Mouse (Mus musculus): ENCODE measurements around the gene Col27a1. TPM values are rescaled to one million over a fixed set of nuclear protein-coding genes. Genes with fewer than 3 reads are reported as not detected.
A peak's percentile ranks its signal among the peaks of the same experiment; 100 is the strongest.

The Col27a1 gene
- total and polyA plus RNA-seq, 2 experiments from 2014 or later: 1.2 to 8.2 TPM

DNA sequence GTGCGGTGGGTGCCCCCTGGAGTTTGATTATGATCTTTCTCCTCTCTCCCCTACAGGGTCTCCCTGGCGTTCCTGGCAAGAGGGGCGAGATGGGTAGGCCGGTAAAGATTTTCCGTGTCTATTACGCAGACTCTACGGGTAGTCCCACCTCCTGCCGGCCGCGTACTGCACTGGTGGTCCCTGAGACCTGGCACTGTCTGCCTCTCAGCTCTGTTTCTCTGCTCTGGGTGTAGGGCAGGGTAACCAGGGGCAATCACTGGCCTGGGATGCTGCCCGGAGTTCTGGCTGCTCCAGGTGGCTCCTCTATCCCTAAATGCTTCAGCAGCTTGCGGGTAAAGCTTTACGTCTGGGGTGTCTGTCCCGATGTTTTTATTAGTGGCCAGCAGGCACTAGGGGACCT is 44.3 kb downstream of the Col27a1 start:
- Histone ChIP-seq H3K36me3 (replicated peaks; ENCODE audit: control insufficient read depth, insufficient read depth, low read length) (no peaks in the 10 kb centered on the region), H3K4me2 (ENCODE audit: low read depth, low read length) (no peak overlapping the region), H3K4me3 (ENCODE audit: low read depth, low read length) (no peak overlapping the region), H3K9me3 (replicated peaks; ENCODE audit: control insufficient read depth, low read length) (no peaks in the 10 kb centered on the region), H3K9ac (replicated peaks; ENCODE audit: low read depth, low read length) (no peak overlapping the region), H3K27me3 (ENCODE audit: control insufficient read depth, insufficient read depth, low read length) (no peaks in the 10 kb centered on the region), H3K27ac (ENCODE audit: low read depth) (no peak overlapping the region), H3K4me1 (ENCODE audit: control insufficient read depth, insufficient read depth) (peaks cover 13% of the 10 kb centered on the region; the same call in 1 of the 2 replicates)
- 92% methylated on average over 14 of the region's 14 CpGs for WGBS
- ATAC-seq (ENCODE audit: insufficient read depth, low read depth) (no peak), DNase-seq (ENCODE audit: low spot score) (no peak)
- no peak for TF ChIP-seq EP300 (IDR thresholded peaks at IDR 0.05; ENCODE audit: low read depth)
- TF ChIP-seq CTCF (IDR thresholded peaks at IDR 0.05; ENCODE audit: low read depth): no peak

DNA sequence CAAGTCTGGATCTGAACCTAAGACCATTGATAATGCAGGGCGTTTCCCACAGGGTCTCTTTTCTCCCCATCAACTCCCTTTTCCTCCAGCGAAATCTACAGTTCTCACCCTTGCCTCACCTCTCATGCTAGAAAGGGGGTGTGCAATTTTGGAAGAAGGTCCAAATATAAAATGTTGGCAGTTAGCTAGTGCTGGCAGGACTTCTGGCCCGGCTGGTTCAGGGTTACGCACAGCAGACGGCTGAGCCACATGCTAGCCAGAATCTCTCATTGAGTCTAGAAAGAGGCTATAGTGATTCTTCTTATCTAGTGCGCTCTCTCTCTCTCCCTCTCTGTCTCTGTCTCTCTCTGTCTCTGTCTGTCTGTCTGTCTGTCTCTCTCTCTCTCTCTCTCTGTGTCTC is 45.3 kb downstream of the Col27a1 start:
- peaks cover 6% of the 10 kb centered on the region; the same call in 1 of the 2 replicates for H3K36me3 ChIP-seq (replicated peaks; ENCODE audit: control insufficient read depth, insufficient read depth, low read length)
- H3K27ac ChIP-seq (ENCODE audit: low read depth): no peak overlapping the region
- DNase-seq (ENCODE audit: low spot score): no peak
- no peak for ATAC-seq (ENCODE audit: insufficient read depth, low read depth)
- no peak for TF ChIP-seq EP300 (IDR thresholded peaks at IDR 0.05; ENCODE audit: low read depth)
- no peak for TF ChIP-seq CTCF (IDR thresholded peaks at IDR 0.05; ENCODE audit: low read depth)
- H3K9me3 ChIP-seq (replicated peaks; ENCODE audit: control insufficient read depth, low read length): no peaks in the 10 kb centered on the region
- H3K4me2 ChIP-seq (ENCODE audit: low read depth, low read length): no peak overlapping the region
- 73% methylated on average over 6 of the region's 6 CpGs for whole genome bisulfite sequencing
- H3K4me3 ChIP-seq (ENCODE audit: low read depth, low read length): no peak overlapping the region
- H3K9ac ChIP-seq (replicated peaks; ENCODE audit: low read depth, low read length): no peak overlapping the region
- H3K4me1 ChIP-seq (ENCODE audit: control insufficient read depth, insufficient read depth): peaks cover 14% of the 10 kb centered on the region; the same call in 1 of the 2 replicates
- no peaks in the 10 kb centered on the region for H3K27me3 ChIP-seq (ENCODE audit: control insufficient read depth, insufficient read depth, low read length)

DNA sequence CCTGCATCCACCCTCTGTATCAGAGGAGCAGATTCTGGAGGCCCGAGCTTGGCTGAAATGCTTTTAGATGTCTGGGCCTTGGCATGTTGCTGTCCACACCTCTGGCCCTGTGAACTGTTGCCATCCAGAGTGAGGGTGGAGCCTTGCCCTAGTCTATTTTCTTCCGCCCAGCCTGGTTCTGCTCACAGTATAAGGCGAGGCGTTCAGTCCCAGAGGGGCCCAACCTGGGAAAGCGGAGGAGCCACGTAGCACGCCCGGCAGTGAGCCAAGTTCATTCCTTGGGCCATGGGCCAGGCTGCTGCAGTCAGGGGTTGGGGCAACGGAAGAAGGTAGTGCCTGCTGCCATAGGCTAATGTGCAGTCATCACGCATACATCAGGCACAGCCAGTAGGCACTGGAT is 46.7 kb downstream of the Col27a1 start:
- H3K27ac ChIP-seq (ENCODE audit: low read depth): no peak overlapping the region
- WGBS: 29% methylated on average over 10 of the region's 10 CpGs
- H3K4me2 ChIP-seq (ENCODE audit: low read depth, low read length): no peak overlapping the region

DNA sequence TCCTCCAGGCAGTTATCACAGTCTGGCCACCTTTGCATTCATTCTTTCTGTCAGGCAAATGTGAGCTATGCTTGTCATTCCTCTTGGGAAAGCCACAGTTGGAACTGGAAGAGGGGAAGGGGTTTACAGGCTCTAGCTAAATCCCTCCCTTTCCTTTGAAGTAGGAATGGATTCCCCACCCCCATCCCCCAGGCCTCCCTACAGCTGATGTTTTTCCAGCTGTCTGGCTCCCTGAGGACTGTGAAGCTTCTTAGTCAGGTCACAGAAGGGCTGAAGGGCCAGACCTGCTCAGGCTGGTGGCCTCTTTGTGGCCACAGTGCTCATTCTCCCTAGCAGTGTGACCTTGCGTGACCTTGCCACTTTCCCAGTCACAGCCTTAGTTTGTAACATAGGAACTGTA is 49.1 kb downstream of the Col27a1 start:
- TF ChIP-seq CTCF (IDR thresholded peaks at IDR 0.05; ENCODE audit: low read depth) (no peak), EP300 (IDR thresholded peaks at IDR 0.05; ENCODE audit: low read depth) (no peak)
- Histone ChIP-seq H3K9me3 (replicated peaks; ENCODE audit: control insufficient read depth, low read length) (no peaks in the 10 kb centered on the region), H3K4me3 (ENCODE audit: low read depth, low read length) (no peak overlapping the region), H3K4me1 (ENCODE audit: control insufficient read depth, insufficient read depth) (peaks cover 14% of the 10 kb centered on the region; the same call in 1 of the 2 replicates), H3K4me2 (ENCODE audit: low read depth, low read length) (no peak overlapping the region), H3K9ac (replicated peaks; ENCODE audit: low read depth, low read length) (no peak overlapping the region), H3K27me3 (ENCODE audit: control insufficient read depth, insufficient read depth, low read length) (no peaks in the 10 kb centered on the region), H3K36me3 (replicated peaks; ENCODE audit: control insufficient read depth, insufficient read depth, low read length) (peaks cover 8% of the 10 kb centered on the region; the same call in 1 of the 2 replicates), H3K27ac (ENCODE audit: low read depth) (no peak overlapping the region)
- DNase-seq (ENCODE audit: low spot score) (no peak), ATAC-seq (ENCODE audit: insufficient read depth, low read depth) (no peak)
- WGBS: 81% methylated on average over 1 of the region's 1 CpGs

More for the DNA sequence above, 46.7 kb downstream of the Col27a1 start:
- peaks cover 14% of the 10 kb centered on the region; the same call in 1 of the 2 replicates for H3K4me1 ChIP-seq (ENCODE audit: control insufficient read depth, insufficient read depth)
- ATAC-seq (ENCODE audit: insufficient read depth, low read depth) (peak; percentile 89), DNase-seq (ENCODE audit: low spot score) (peak; percentile 59)
- no peaks in the 10 kb centered on the region for H3K9me3 ChIP-seq (replicated peaks; ENCODE audit: control insufficient read depth, low read length)
- TF ChIP-seq EP300 (IDR thresholded peaks at IDR 0.05; ENCODE audit: low read depth): no peak
- TF ChIP-seq CTCF (IDR thresholded peaks at IDR 0.05; ENCODE audit: low read depth): no peak
- no peak overlapping the region for H3K9ac ChIP-seq (replicated peaks; ENCODE audit: low read depth, low read length)
- H3K4me3 ChIP-seq (ENCODE audit: low read depth, low read length): no peak overlapping the region
- no peaks in the 10 kb centered on the region for H3K27me3 ChIP-seq (ENCODE audit: control insufficient read depth, insufficient read depth, low read length)
- peaks cover 8% of the 10 kb centered on the region; the same call in 1 of the 2 replicates for H3K36me3 ChIP-seq (replicated peaks; ENCODE audit: control insufficient read depth, insufficient read depth, low read length)

DNA sequence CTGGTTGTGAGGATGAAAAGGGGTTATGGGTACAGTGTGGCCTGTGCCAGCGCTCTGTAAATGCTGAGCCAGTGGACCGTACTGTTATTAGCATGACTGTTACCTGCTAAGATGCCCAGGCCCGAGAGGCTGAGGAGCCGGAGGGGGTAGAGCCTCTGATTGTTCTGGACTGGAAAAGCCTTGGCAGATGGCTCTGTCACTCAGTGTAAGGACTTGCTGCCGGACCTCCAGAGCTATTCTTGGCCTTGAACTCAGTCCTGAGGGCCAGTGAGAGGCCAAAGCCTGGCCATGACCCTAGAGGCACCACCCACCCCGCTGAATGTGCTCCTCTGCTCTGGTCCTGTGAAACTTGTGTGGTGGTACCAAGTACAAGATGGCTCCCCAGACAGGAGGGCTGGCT is 52.5 kb downstream of the Col27a1 start:
- TF ChIP-seq EP300 (IDR thresholded peaks at IDR 0.05; ENCODE audit: low read depth) (no peak), CTCF (IDR thresholded peaks at IDR 0.05; ENCODE audit: low read depth) (no peak)
- H3K9ac ChIP-seq (replicated peaks; ENCODE audit: low read depth, low read length): no peak overlapping the region
- H3K9me3 ChIP-seq (replicated peaks; ENCODE audit: control insufficient read depth, low read length): no peaks in the 10 kb centered on the region
- DNase-seq (ENCODE audit: low spot score): no peak
- no peak overlapping the region for H3K4me3 ChIP-seq (ENCODE audit: low read depth, low read length)
- no peak overlapping the region for H3K4me2 ChIP-seq (ENCODE audit: low read depth, low read length)
- peaks cover 4% of the 10 kb centered on the region; the same call in 1 of the 2 replicates for H3K4me1 ChIP-seq (ENCODE audit: control insufficient read depth, insufficient read depth)
- ATAC-seq (ENCODE audit: insufficient read depth, low read depth): no peak
- no peaks in the 10 kb centered on the region for H3K27me3 ChIP-seq (ENCODE audit: control insufficient read depth, insufficient read depth, low read length)
- peaks cover 8% of the 10 kb centered on the region; the same call in 1 of the 2 replicates for H3K36me3 ChIP-seq (replicated peaks; ENCODE audit: control insufficient read depth, insufficient read depth, low read length)
- WGBS: 83% methylated on average over 6 of the region's 6 CpGs
- H3K27ac ChIP-seq (ENCODE audit: low read depth): no peak overlapping the region

DNA sequence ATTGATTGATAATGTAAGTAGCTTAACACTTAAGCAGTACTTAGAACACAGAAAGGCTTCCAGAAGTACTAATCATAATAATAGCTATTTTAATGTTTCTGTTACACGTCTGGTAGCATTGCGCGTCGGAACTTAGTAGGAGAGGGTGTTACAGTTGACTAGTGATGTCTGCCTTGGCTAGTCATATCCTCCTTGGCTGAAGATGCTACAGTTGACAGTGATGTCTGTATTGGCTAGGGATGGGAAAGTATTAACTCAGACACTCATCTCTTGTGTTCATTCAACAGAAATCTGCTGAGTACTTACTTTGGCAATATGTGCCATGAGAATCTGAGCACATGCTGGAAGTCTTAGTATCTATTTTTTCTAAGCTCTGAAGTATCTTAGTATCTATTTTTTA is 53.3 kb downstream of the Col27a1 start:
- no peak overlapping the region for H3K9ac ChIP-seq (replicated peaks; ENCODE audit: low read depth, low read length)
- peaks cover 8% of the 10 kb centered on the region; the same call in 1 of the 2 replicates for H3K36me3 ChIP-seq (replicated peaks; ENCODE audit: control insufficient read depth, insufficient read depth, low read length)
- DNase-seq (ENCODE audit: low spot score): no peak
- H3K9me3 ChIP-seq (replicated peaks; ENCODE audit: control insufficient read depth, low read length): no peaks in the 10 kb centered on the region
- H3K27ac ChIP-seq (ENCODE audit: low read depth): no peak overlapping the region
- no peak for ATAC-seq (ENCODE audit: insufficient read depth, low read depth)
- no peak overlapping the region for H3K4me3 ChIP-seq (ENCODE audit: low read depth, low read length)
- H3K4me2 ChIP-seq (ENCODE audit: low read depth, low read length): no peak overlapping the region
- peaks cover 4% of the 10 kb centered on the region; the same call in 1 of the 2 replicates for H3K4me1 ChIP-seq (ENCODE audit: control insufficient read depth, insufficient read depth)
- WGBS: 94% methylated on average over 4 of the region's 4 CpGs
- no peaks in the 10 kb centered on the region for H3K27me3 ChIP-seq (ENCODE audit: control insufficient read depth, insufficient read depth, low read length)
- TF ChIP-seq CTCF (IDR thresholded peaks at IDR 0.05; ENCODE audit: low read depth) (no peak), EP300 (IDR thresholded peaks at IDR 0.05; ENCODE audit: low read depth) (no peak)

Data from heart, postnatal 0 days (tissue).